Mouse (Mus musculus): ENCODE data around the gene Gm5089. TPM values are rescaled to one million over a fixed set of nuclear protein-coding genes. Genes with fewer than 3 reads are reported as not detected.

Gene Gm5089
- polyA plus RNA-seq, 1 experiment from 2014 or later = not detected

DNA sequence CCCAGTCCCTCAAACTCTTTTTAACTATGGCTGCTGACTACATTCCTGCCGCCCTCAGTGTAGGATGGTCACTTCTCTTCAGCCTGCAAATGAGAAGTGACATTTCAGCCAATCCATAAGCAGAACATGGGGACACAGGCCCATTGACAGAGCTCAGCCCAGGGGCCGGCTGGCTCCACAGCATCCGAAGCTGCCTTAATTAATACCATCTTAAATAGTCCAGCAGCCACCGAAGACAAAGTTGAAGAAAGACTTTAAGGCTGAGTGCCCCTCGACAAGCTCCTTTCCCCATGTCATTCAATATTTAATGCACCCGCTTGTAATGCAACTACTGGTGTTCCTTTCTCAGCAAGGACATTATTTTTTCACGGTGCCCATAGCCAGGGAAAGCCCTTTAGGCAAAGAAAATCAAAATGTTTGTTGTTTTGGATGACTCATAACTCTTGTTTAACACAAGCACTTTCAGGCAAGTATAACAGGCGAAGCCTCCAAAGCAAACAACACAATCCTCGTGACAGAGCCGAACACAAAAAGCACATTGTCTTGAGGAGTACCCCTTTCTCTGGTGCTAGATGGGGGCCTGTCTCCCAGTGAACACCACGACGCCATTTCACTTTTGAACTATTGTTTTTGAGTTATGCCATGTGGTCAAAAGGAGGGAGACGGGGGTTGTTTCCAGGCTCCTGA lies 1.9 kb upstream of the Gm5089 start:
- 52% methylated on average over 13 of the region's 13 CpGs for WGBS
- H3K27me3 ChIP-seq (replicated peaks; ENCODE audit: control insufficient read depth, insufficient read depth, low read length) = peaks cover 81% of the 10 kb centered on the region
- no peak overlapping the region for H3K4me2 ChIP-seq
- peaks cover 2% of the 10 kb centered on the region for H3K4me1 ChIP-seq (replicated peaks; ENCODE audit: control insufficient read depth, insufficient read depth, low read length)
- no peak overlapping the region for H3K9ac ChIP-seq (ENCODE audit: low read depth, low read length)
- H3K4me3 ChIP-seq (ENCODE audit: low read depth, low read length) = no peak overlapping the region
- H3K36me3 ChIP-seq (ENCODE audit: control insufficient read depth, insufficient read depth, low read length) = no peaks in the 10 kb centered on the region
- no peaks in the 10 kb centered on the region for H3K9me3 ChIP-seq (ENCODE audit: control insufficient read depth, low read length)
- ATAC-seq (replicated peaks; ENCODE audit: low FRiP score) (no peak), DNase-seq (ENCODE audit: low spot score) (no peak)
- no peak overlapping the region for H3K27ac ChIP-seq (ENCODE audit: low read depth, low read length)

- no peak overlapping the region for H3K9ac ChIP-seq (ENCODE audit: low read depth, low read length)
- H3K27me3 ChIP-seq (replicated peaks; ENCODE audit: control insufficient read depth, insufficient read depth, low read length) = peaks cover 82% of the 10 kb centered on the region
- WGBS = 56% methylated on average over 5 of the region's 5 CpGs
- H3K36me3 ChIP-seq (ENCODE audit: control insufficient read depth, insufficient read depth, low read length) = no peaks in the 10 kb centered on the region
- ATAC-seq (replicated peaks; ENCODE audit: low FRiP score) = no peak
- H3K4me1 ChIP-seq (replicated peaks; ENCODE audit: control insufficient read depth, insufficient read depth, low read length) = peaks cover 2% of the 10 kb centered on the region
- H3K27ac ChIP-seq (ENCODE audit: low read depth, low read length) = no peak overlapping the region
- no peak for DNase-seq (ENCODE audit: low spot score)
- no peaks in the 10 kb centered on the region for H3K9me3 ChIP-seq (ENCODE audit: control insufficient read depth, low read length)
- no peak overlapping the region for H3K4me2 ChIP-seq
- H3K4me3 ChIP-seq (ENCODE audit: low read depth, low read length) = no peak overlapping the region
Observed at GRCm38 (mm10) chr14:122451551-122452145, 733 bp upstream of the Gm5089 start.

DNA sequence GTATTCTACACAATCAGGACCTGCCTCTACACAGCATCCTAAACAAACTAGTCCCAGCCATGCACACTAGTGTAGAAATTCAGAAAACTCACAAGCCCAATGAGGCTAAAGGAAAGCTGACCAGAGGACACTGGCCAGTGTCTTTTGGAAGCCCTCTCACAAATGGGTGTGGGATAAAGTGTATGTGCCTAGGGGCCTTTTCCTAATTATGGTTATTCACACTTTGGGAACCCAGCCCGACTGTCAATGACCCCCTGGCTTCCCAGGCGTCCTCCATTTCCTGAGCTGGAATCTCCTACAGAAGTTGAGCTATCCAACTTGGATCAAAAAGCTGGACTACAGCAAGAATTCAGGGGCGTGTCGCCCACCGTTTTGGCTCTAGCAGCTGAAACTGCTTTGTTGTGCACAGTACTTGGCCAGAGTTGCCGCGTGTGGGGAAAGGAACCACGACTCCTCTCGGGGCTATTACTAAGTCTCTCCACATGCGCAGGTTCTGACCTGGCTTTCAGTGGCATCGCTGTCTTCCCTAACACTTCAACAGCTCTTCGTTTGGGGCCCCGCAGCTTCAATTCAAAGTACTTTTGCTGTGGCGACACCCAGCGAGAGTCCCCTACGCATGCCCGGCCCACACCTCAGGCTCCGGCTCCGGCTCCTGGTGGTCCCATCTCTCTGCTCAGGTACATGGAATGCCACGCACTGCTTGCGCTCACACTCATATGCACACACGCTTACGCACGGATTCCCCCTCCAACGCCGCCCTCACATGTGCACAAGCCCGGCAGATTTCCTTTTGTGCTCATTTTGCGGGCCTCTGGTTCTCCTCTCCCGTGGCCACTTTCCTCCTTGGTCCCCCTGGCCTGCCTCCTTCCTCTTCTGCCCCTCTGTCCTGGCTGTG lies 1.1 kb downstream of the Gm5089 start:
- H3K9me3 ChIP-seq (ENCODE audit: control insufficient read depth, low read length) = no peaks in the 10 kb centered on the region
- no peaks in the 10 kb centered on the region for H3K36me3 ChIP-seq (ENCODE audit: control insufficient read depth, insufficient read depth, low read length)
- no peak overlapping the region for H3K9ac ChIP-seq (ENCODE audit: low read depth, low read length)
- peak overlapping the region; percentile 28 for H3K4me3 ChIP-seq (ENCODE audit: low read depth, low read length)
- no peak overlapping the region for H3K27ac ChIP-seq (ENCODE audit: low read depth, low read length)
- H3K4me2 ChIP-seq = peak overlapping the region; percentile 50
- H3K27me3 ChIP-seq (replicated peaks; ENCODE audit: control insufficient read depth, insufficient read depth, low read length) = peaks cover 73% of the 10 kb centered on the region
- ATAC-seq (replicated peaks; ENCODE audit: low FRiP score) = no peak
- 7% methylated on average over 29 of the region's 29 CpGs for WGBS
- H3K4me1 ChIP-seq (replicated peaks; ENCODE audit: control insufficient read depth, insufficient read depth, low read length) = peaks cover 2% of the 10 kb centered on the region
- no peak for DNase-seq (ENCODE audit: low spot score)

DNA sequence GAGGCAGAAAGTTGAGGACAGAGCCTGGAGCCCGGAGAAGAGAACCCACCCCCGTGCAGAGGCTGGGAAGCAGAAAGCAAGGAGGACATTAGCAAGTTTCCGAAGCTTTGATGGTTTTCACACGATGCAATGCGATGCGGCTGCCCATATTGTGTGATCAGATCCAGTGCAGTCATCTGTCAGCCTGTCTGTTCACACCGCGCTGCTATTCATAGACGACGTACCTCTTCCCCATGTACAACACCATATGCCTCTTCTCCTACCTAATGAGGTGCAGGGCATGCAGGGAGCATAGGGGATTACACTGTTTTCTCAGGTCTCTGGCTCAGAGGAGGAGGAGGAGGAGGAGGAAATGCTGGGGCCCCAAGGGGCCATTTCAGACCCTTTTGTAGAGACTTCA lies 14.1 kb downstream of the Gm5089 start:
- H3K27me3 ChIP-seq (replicated peaks; ENCODE audit: control insufficient read depth, insufficient read depth, low read length) = no peaks in the 10 kb centered on the region
- H3K4me2 ChIP-seq = no peak overlapping the region

GRCm38 (mm10) chr14:122434039-122434438 lies 16.9 kb downstream of the Gm5089 start:
- no peaks in the 10 kb centered on the region for H3K27me3 ChIP-seq (replicated peaks; ENCODE audit: control insufficient read depth, insufficient read depth, low read length)
- no peaks in the 10 kb centered on the region for H3K36me3 ChIP-seq (ENCODE audit: control insufficient read depth, insufficient read depth, low read length)
- ATAC-seq (replicated peaks; ENCODE audit: low FRiP score) (no peak), DNase-seq (ENCODE audit: low spot score) (no peak)
- H3K9me3 ChIP-seq (ENCODE audit: control insufficient read depth, low read length) = no peaks in the 10 kb centered on the region
- H3K9ac ChIP-seq (ENCODE audit: low read depth, low read length) = no peak overlapping the region
- 83% methylated on average over 10 of the region's 10 CpGs for WGBS
- H3K27ac ChIP-seq (ENCODE audit: low read depth, low read length) = no peak overlapping the region
- H3K4me2 ChIP-seq = no peak overlapping the region
- H3K4me3 ChIP-seq (ENCODE audit: low read depth, low read length) = no peak overlapping the region
- H3K4me1 ChIP-seq (replicated peaks; ENCODE audit: control insufficient read depth, insufficient read depth, low read length) = no peaks in the 10 kb centered on the region

More for the DNA sequence above, 14.1 kb downstream of the Gm5089 start:
- H3K4me1 ChIP-seq (replicated peaks; ENCODE audit: control insufficient read depth, insufficient read depth, low read length) = no peaks in the 10 kb centered on the region
- ATAC-seq (replicated peaks; ENCODE audit: low FRiP score) (no peak), DNase-seq (ENCODE audit: low spot score) (no peak)
- no peak overlapping the region for H3K9ac ChIP-seq (ENCODE audit: low read depth, low read length)
- no peaks in the 10 kb centered on the region for H3K9me3 ChIP-seq (ENCODE audit: control insufficient read depth, low read length)
- no peak overlapping the region for H3K27ac ChIP-seq (ENCODE audit: low read depth, low read length)
- no peak overlapping the region for H3K4me3 ChIP-seq (ENCODE audit: low read depth, low read length)
- 66% methylated on average over 10 of the region's 10 CpGs for WGBS
- H3K36me3 ChIP-seq (ENCODE audit: control insufficient read depth, insufficient read depth, low read length) = no peaks in the 10 kb centered on the region

DNA sequence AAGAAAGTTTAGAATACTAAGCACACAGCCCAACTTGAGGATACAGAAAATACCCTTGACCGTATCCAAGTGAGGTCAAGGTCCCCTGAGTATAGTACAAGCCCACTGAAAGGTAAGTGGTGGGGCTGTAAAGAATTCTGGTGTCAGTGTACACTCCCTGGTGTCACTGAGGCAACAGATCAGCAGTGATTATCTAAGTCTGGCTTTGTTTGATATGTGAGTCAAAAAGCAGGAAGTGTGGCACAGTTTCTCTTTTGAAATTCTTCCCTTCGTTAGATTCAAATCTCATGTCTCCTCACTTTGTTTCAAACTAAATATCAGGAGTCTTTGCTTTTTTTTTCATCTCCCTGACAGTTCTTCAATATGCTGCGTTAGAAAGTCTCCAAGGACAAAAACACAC lies 18.4 kb downstream of the Gm5089 start:
- no peak overlapping the region for H3K4me2 ChIP-seq
- no peak overlapping the region for H3K4me3 ChIP-seq (ENCODE audit: low read depth, low read length)
- H3K9me3 ChIP-seq (ENCODE audit: control insufficient read depth, low read length) = no peaks in the 10 kb centered on the region
- H3K27me3 ChIP-seq (replicated peaks; ENCODE audit: control insufficient read depth, insufficient read depth, low read length) = no peaks in the 10 kb centered on the region
- no peaks in the 10 kb centered on the region for H3K36me3 ChIP-seq (ENCODE audit: control insufficient read depth, insufficient read depth, low read length)
- H3K27ac ChIP-seq (ENCODE audit: low read depth, low read length) = no peak overlapping the region
- no peak for DNase-seq (ENCODE audit: low spot score)
- 58% methylated on average over 3 of the region's 3 CpGs for WGBS
- no peak overlapping the region for H3K9ac ChIP-seq (ENCODE audit: low read depth, low read length)
- H3K4me1 ChIP-seq (replicated peaks; ENCODE audit: control insufficient read depth, insufficient read depth, low read length) = no peaks in the 10 kb centered on the region
- ATAC-seq (replicated peaks; ENCODE audit: low FRiP score) = no peak

DNA sequence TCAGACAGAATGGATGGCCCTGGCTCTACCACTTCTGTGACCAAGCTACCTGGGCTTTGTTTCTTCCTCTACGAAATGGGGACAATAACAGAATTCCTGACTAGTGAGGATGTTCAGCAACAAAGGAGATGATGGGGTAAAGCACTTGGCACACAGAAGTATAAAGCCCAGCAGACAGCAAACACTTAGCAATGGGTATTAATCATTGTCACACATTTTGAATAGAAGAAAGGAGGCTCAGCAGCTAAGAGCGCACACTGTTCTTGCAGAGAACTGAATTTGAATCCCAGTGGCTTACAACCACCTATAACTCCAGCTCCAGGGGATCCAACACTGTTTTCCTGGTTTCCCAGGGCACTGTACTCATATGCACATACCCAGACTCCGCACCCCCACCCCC lies 23.3 kb downstream of the Gm5089 start:
- no peaks in the 10 kb centered on the region for H3K9me3 ChIP-seq (ENCODE audit: control insufficient read depth, low read length)
- no peak for DNase-seq (ENCODE audit: low spot score)
- WGBS = 79% methylated on average over 3 of the region's 3 CpGs
- H3K27me3 ChIP-seq (replicated peaks; ENCODE audit: control insufficient read depth, insufficient read depth, low read length) = no peaks in the 10 kb centered on the region; the same call in 1 of the 2 replicates
- no peaks in the 10 kb centered on the region for H3K36me3 ChIP-seq (ENCODE audit: control insufficient read depth, insufficient read depth, low read length)
- no peak overlapping the region for H3K27ac ChIP-seq (ENCODE audit: low read depth, low read length)
- H3K4me3 ChIP-seq (ENCODE audit: low read depth, low read length) = no peak overlapping the region
- no peak overlapping the region for H3K4me2 ChIP-seq
- no peak for ATAC-seq (replicated peaks; ENCODE audit: low FRiP score)
- no peaks in the 10 kb centered on the region for H3K4me1 ChIP-seq (replicated peaks; ENCODE audit: control insufficient read depth, insufficient read depth, low read length)
- no peak overlapping the region for H3K9ac ChIP-seq (ENCODE audit: low read depth, low read length)

DNA sequence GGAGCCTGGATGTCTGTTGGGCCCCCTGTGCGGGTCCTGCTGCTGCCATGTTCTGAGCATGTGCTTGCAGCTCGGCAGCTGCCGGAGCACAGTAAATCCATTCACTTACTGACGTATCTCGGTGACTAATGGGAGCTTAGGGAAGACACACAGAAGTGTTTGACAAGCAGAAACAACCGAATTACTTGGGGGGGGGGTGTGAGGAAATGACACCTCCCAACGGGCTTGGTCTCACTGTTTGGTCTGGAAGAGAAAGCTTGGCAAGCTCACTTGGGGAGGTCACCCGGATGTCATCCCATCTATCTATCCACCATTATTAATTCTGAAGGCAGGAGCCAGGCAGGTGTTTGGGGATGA lies 23.7 kb downstream of the Gm5089 start:
- Histone ChIP-seq H3K27me3 (replicated peaks; ENCODE audit: control insufficient read depth, insufficient read depth, low read length) (no peaks in the 10 kb centered on the region; the same call in 1 of the 2 replicates), H3K9me3 (ENCODE audit: control insufficient read depth, low read length) (no peaks in the 10 kb centered on the region), H3K4me2 (no peak overlapping the region), H3K9ac (ENCODE audit: low read depth, low read length) (no peak overlapping the region), H3K27ac (ENCODE audit: low read depth, low read length) (no peak overlapping the region), H3K4me3 (ENCODE audit: low read depth, low read length) (no peak overlapping the region), H3K36me3 (ENCODE audit: control insufficient read depth, insufficient read depth, low read length) (no peaks in the 10 kb centered on the region), H3K4me1 (replicated peaks; ENCODE audit: control insufficient read depth, insufficient read depth, low read length) (no peaks in the 10 kb centered on the region)
- 75% methylated on average over 8 of the region's 8 CpGs for WGBS
- DNase-seq (ENCODE audit: low spot score) = no peak
- no peak for ATAC-seq (replicated peaks; ENCODE audit: low FRiP score)
